Mouse (Mus musculus): ENCODE measurements at regions not wholly inside any gene's neighbourhood (a gene's known extent, or its start where the extent isn't known, plus 50 kb on each side); places are given as distances from the start of the nearest gene placed in this dataset.

DNA sequence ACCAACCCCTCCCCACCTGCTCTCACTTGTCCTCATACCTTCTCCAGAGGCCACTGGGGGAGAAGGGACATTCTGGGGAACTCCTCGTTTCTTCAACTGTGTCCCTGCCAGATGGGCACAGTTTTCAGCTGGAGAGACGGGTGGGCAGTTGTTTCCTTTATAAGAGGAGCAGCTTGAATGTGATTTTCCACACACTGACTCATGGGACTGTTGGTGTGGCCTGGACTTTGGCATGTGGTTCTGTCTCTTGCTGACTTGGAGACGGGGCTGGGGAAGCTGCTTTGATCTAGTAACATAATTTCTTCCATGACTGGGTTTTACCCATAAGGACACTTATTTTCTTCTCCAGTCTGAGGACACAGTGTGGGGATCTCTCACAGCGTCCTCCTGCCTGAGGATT lies 67.7 kb upstream of the Lgalsl start:
- TF ChIP-seq UBTF (IDR thresholded peaks at IDR 0.05; ENCODE audit: borderline replicate concordance, insufficient read depth, low read depth, low read length) (no peak), CTCF (IDR thresholded peaks at IDR 0.05 in 2 of 3, conservative IDR thresholded peaks at IDR 0.05 in 1 of 3; ENCODE audit: control insufficient read depth in 1 of 3, insufficient read depth in 1 of 3, low read depth in 2 of 3, low read length in 3 of 3, poor library complexity in 1 of 3, severe bottlenecking in 1 of 3) (no peak), BHLHE40 (IDR thresholded peaks at IDR 0.05; ENCODE audit: borderline replicate concordance, low read depth, low read length) (no peak), TAL1 (IDR thresholded peaks at IDR 0.05; ENCODE audit: low read length) (no peak), MAFK (IDR thresholded peaks at IDR 0.05; ENCODE audit: borderline replicate concordance, low read depth, low read length) (no peak), POLR2A (IDR thresholded peaks at IDR 0.05; ENCODE audit: control insufficient read depth in 1 of 2, insufficient read depth in 1 of 2, low read depth in 1 of 2, low read length in 2 of 2, poor library complexity in 1 of 2) (no peak), POLR2AphosphoS2 (IDR thresholded peaks at IDR 0.05; ENCODE audit: low read length) (no peak), EP300 (IDR thresholded peaks at IDR 0.05; ENCODE audit: low read depth in 1 of 2, low read length in 2 of 2) (no peak), RAD21 (IDR thresholded peaks at IDR 0.05; ENCODE audit: low read depth, low read length) (no peak), MXI1 (IDR thresholded peaks at IDR 0.05; ENCODE audit: low read depth, low read length) (no peak), JUND (IDR thresholded peaks at IDR 0.05; ENCODE audit: low read depth, low read length) (no peak), RCOR1 (IDR thresholded peaks at IDR 0.05; ENCODE audit: low read depth, low read length) (no peak)
